Mouse (Mus musculus): ENCODE measurements at regions not wholly inside any gene's neighbourhood (a gene's known extent, or its start where the extent isn't known, plus 50 kb on each side); places are given as distances from the start of the nearest gene placed in this dataset.

DNA sequence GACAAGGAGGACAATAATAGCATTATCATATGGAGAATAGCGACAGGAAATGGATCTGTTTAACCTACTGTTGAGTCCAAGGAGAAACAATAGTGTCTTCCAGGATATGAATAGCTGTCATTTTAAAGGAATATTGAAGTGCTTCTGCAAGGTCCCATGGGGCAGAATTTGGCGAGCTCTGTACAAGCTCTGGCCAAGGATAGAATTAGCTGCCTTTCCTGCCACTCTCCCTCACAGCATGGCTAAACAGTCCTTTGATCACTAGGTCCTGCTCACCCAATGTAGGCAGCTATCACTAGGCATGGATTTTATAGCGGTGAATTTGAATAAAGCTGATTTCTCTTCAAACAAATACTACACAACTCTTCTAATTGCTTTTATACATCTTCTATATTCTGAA, 74.2 kb upstream of the Map3k7 start:
- DNase-seq (ENCODE audit: extremely low spot score, low read depth, low spot score): no peak

GRCm38 (mm10) chr4:31909086-31909673, 54.7 kb upstream of the Map3k7 start:
- no peak for DNase-seq (ENCODE audit: extremely low spot score, low read depth, low spot score)
